Mouse (Mus musculus): ENCODE data around the gene Cfap100. TPM values are rescaled to one million over a fixed set of nuclear protein-coding genes. Genes with fewer than 3 reads are reported as not detected.

The Cfap100 gene
- total RNA-seq, 1 experiment: 0.98 TPM

DNA sequence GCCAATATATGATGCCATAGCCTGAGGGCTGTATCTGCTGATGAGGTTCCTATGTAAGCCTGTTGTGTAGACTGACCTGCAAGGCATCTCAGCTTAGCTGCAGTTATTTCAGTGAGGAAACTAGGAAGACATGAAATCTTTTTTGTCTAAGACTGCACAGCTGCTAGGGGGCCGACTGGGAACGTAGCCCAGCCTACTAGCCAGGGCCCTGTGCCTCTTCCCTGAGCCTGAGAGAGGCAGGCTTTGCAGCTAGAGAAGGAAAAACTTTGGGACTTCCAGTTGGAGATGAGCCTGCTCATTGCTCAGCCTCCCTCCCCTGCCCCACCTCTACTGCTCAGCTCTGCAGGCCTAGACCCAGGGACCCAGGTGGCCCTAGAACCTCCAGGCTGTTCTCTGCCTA is 2.9 kb upstream of the Cfap100 start:
- H3K9ac ChIP-seq (ENCODE audit: insufficient read depth, low read depth, low read length, poor library complexity, severe bottlenecking): no peak overlapping the region
- TF ChIP-seq ZC3H11A (IDR thresholded peaks at IDR 0.05; ENCODE audit: borderline replicate concordance, low read depth, low read length) (no peak), HCFC1 (IDR thresholded peaks at IDR 0.05; ENCODE audit: borderline replicate concordance, insufficient read depth, low read length) (no peak), CHD2 (IDR thresholded peaks at IDR 0.05; ENCODE audit: low read depth, low read length) (no peak), MAFK (IDR thresholded peaks at IDR 0.05; ENCODE audit: insufficient read depth, low read depth, low read length) (no peak), ZNF384 (IDR thresholded peaks at IDR 0.05; ENCODE audit: low read depth, low read length) (no peak)
- H3K4me3 ChIP-seq (ENCODE audit: insufficient read depth in 1 of 2, low read depth in 1 of 2, low read length in 2 of 2, poor library complexity in 1 of 2, severe bottlenecking in 1 of 2): no peak overlapping the region
- peaks cover 5% of the 10 kb centered on the region for H3K36me3 ChIP-seq (ENCODE audit: control insufficient read depth, insufficient read depth, low read length, poor library complexity, severe bottlenecking)
- H3K4me1 ChIP-seq (ENCODE audit: control insufficient read depth in 2 of 2, insufficient read depth in 2 of 2, low read length in 2 of 2, poor library complexity in 1 of 2): peaks cover 0 to 18% of the 10 kb centered on the region in 2 experiments; a peak in 2 of 4 replicates
- DNase-seq (ENCODE audit: low read depth, low spot score): no peak
- no peak overlapping the region for H3K27ac ChIP-seq (ENCODE audit: insufficient read depth, low read depth, low read length, poor library complexity, severe bottlenecking)
- in situ Hi-C loops (cut with MboI; ENCODE audit: low sequenced_read_pairs in 2 of 2, unreplicated experiment in 2 of 2): no loop called here
- no peaks in the 10 kb centered on the region for H3K9me3 ChIP-seq (ENCODE audit: control insufficient read depth, insufficient read depth, low read depth, low read length)

DNA sequence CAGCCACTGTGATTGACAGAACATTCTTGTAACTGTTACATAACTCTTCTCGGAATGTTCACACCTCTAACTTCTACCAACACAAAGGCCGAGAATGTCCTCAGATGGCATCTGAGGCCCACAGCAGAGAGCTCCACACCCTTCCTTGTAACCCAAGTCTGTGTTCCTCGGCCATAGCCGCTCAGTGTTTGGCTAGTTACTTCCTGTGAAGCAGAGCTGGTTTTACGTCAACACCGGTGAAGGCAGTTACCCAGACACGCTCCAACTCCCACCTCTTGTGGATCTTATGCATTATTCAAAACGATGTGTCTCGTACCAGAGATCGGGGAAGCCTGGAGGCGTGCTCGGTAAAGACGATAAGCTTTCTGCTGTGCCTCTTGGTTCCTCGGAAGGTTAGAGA is 1.3 kb upstream of the Cfap100 start:
- H3K27ac ChIP-seq (ENCODE audit: insufficient read depth, low read depth, low read length, poor library complexity, severe bottlenecking): no peak overlapping the region
- no peak overlapping the region for H3K4me3 ChIP-seq (ENCODE audit: insufficient read depth in 1 of 2, low read depth in 1 of 2, low read length in 2 of 2, poor library complexity in 1 of 2, severe bottlenecking in 1 of 2)
- no peaks in the 10 kb centered on the region for H3K9me3 ChIP-seq (ENCODE audit: control insufficient read depth, insufficient read depth, low read depth, low read length)
- DNase-seq (ENCODE audit: low read depth, low spot score): no peak
- no peak overlapping the region for H3K9ac ChIP-seq (ENCODE audit: insufficient read depth, low read depth, low read length, poor library complexity, severe bottlenecking)
- TF ChIP-seq HCFC1 (IDR thresholded peaks at IDR 0.05; ENCODE audit: borderline replicate concordance, insufficient read depth, low read length): no peak
- TF ChIP-seq MAFK (IDR thresholded peaks at IDR 0.05; ENCODE audit: insufficient read depth, low read depth, low read length): no peak
- TF ChIP-seq ZC3H11A (IDR thresholded peaks at IDR 0.05; ENCODE audit: borderline replicate concordance, low read depth, low read length): no peak
- no peak for TF ChIP-seq CHD2 (IDR thresholded peaks at IDR 0.05; ENCODE audit: low read depth, low read length)
- no peak for TF ChIP-seq ZNF384 (IDR thresholded peaks at IDR 0.05; ENCODE audit: low read depth, low read length)
- in situ Hi-C loops (cut with MboI; ENCODE audit: low sequenced_read_pairs in 2 of 2, unreplicated experiment in 2 of 2): loop anchor here in 1 of 2 experiments (10.0 kb wide), 1 partner anchor 745 kb away; no protein-coding TSS in a partner anchor
- H3K4me1 ChIP-seq (ENCODE audit: control insufficient read depth in 2 of 2, insufficient read depth in 2 of 2, low read length in 2 of 2, poor library complexity in 1 of 2): peaks cover 0 to 12% of the 10 kb centered on the region in 2 experiments; a peak in 1 of 4 replicates
- H3K36me3 ChIP-seq (ENCODE audit: control insufficient read depth, insufficient read depth, low read length, poor library complexity, severe bottlenecking): no peaks in the 10 kb centered on the region

DNA sequence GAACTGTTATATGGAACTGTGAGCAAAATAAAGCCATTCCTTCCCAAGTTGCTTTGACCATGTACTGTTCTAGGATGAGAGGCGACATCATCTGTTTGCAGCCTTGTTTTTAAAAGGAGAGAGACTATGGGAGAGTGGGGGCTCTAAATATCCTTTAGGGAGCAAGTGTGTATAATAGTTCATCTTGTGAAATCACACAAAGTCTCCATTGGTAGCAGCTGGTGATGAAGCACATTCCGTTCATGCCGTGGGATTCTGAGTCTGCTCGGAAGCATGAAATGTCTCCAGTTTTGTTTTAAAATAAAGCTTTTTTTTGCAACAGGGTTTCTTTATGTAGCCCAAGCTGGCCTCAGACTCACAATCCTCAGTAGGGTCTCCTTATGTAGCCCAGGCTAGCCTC is 2.6 kb downstream of the Cfap100 start:
- in situ Hi-C loops (cut with MboI; ENCODE audit: low sequenced_read_pairs in 2 of 2, unreplicated experiment in 2 of 2): loop anchor here in 1 of 2 experiments (10.0 kb wide), 1 partner anchor 741 kb away; no protein-coding TSS in a partner anchor
- Histone ChIP-seq H3K9me3 (ENCODE audit: control insufficient read depth, insufficient read depth, low read depth, low read length) (no peaks in the 10 kb centered on the region), H3K27ac (ENCODE audit: insufficient read depth, low read depth, low read length, poor library complexity, severe bottlenecking) (no peak overlapping the region), H3K36me3 (ENCODE audit: control insufficient read depth, insufficient read depth, low read length, poor library complexity, severe bottlenecking) (no peaks in the 10 kb centered on the region), H3K4me1 (ENCODE audit: control insufficient read depth in 2 of 2, insufficient read depth in 2 of 2, low read length in 2 of 2, poor library complexity in 1 of 2) (peaks cover 0 to 6% of the 10 kb centered on the region in 2 experiments; a peak in 2 of 4 replicates), H3K9ac (ENCODE audit: insufficient read depth, low read depth, low read length, poor library complexity, severe bottlenecking) (no peak overlapping the region), H3K4me3 (ENCODE audit: insufficient read depth in 1 of 2, low read depth in 1 of 2, low read length in 2 of 2, poor library complexity in 1 of 2, severe bottlenecking in 1 of 2) (no peak overlapping the region)
- DNase-seq (ENCODE audit: low read depth, low spot score): no peak
- no peak for TF ChIP-seq MAFK (IDR thresholded peaks at IDR 0.05; ENCODE audit: insufficient read depth, low read depth, low read length)
- no peak for TF ChIP-seq CHD2 (IDR thresholded peaks at IDR 0.05; ENCODE audit: low read depth, low read length)
- no peak for TF ChIP-seq ZNF384 (IDR thresholded peaks at IDR 0.05; ENCODE audit: low read depth, low read length)
- no peak for TF ChIP-seq HCFC1 (IDR thresholded peaks at IDR 0.05; ENCODE audit: borderline replicate concordance, insufficient read depth, low read length)
- no peak for TF ChIP-seq ZC3H11A (IDR thresholded peaks at IDR 0.05; ENCODE audit: borderline replicate concordance, low read depth, low read length)

DNA sequence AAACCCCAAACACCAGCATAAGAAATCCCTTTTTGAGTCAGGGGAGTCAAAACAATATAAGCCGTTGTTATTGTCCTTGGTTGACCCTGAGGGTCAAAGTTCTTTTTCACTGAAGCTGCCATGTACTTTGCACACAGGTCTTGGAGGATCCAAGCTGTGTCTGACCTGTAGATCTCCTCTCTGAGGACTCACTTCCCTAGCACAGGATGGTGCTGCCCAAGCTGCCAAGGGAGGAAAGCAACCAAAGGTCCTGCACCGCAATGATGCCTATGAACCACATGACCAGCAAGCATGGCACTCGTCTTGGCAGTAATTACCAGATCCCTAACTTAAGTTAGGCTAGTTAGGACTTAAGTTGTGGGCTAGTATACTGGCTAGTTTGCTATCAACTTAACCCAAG is 3.2 kb downstream of the Cfap100 start:
- DNase-seq (ENCODE audit: low read depth, low spot score): no peak
- Histone ChIP-seq H3K4me1 (ENCODE audit: control insufficient read depth in 2 of 2, insufficient read depth in 2 of 2, low read length in 2 of 2, poor library complexity in 1 of 2) (peaks cover 0 to 6% of the 10 kb centered on the region in 2 experiments; a peak in 2 of 4 replicates), H3K9ac (ENCODE audit: insufficient read depth, low read depth, low read length, poor library complexity, severe bottlenecking) (no peak overlapping the region), H3K36me3 (ENCODE audit: control insufficient read depth, insufficient read depth, low read length, poor library complexity, severe bottlenecking) (no peaks in the 10 kb centered on the region), H3K9me3 (ENCODE audit: control insufficient read depth, insufficient read depth, low read depth, low read length) (no peaks in the 10 kb centered on the region), H3K27ac (ENCODE audit: insufficient read depth, low read depth, low read length, poor library complexity, severe bottlenecking) (no peak overlapping the region), H3K4me3 (ENCODE audit: insufficient read depth in 1 of 2, low read depth in 1 of 2, low read length in 2 of 2, poor library complexity in 1 of 2, severe bottlenecking in 1 of 2) (no peak overlapping the region)
- no peak for TF ChIP-seq ZNF384 (IDR thresholded peaks at IDR 0.05; ENCODE audit: low read depth, low read length)
- TF ChIP-seq HCFC1 (IDR thresholded peaks at IDR 0.05; ENCODE audit: borderline replicate concordance, insufficient read depth, low read length): no peak
- no peak for TF ChIP-seq ZC3H11A (IDR thresholded peaks at IDR 0.05; ENCODE audit: borderline replicate concordance, low read depth, low read length)
- no peak for TF ChIP-seq CHD2 (IDR thresholded peaks at IDR 0.05; ENCODE audit: low read depth, low read length)
- no peak for TF ChIP-seq MAFK (IDR thresholded peaks at IDR 0.05; ENCODE audit: insufficient read depth, low read depth, low read length)
- in situ Hi-C loops (cut with MboI; ENCODE audit: low sequenced_read_pairs in 2 of 2, unreplicated experiment in 2 of 2): loop anchor here in 1 of 2 experiments (10.0 kb wide), 1 partner anchor 741 kb away; no protein-coding TSS in a partner anchor

Measured in ES-E14 (cell line).